Comparison of ENCODE assay signal across 17 mouse cellular contexts in the genomic region with DNA sequence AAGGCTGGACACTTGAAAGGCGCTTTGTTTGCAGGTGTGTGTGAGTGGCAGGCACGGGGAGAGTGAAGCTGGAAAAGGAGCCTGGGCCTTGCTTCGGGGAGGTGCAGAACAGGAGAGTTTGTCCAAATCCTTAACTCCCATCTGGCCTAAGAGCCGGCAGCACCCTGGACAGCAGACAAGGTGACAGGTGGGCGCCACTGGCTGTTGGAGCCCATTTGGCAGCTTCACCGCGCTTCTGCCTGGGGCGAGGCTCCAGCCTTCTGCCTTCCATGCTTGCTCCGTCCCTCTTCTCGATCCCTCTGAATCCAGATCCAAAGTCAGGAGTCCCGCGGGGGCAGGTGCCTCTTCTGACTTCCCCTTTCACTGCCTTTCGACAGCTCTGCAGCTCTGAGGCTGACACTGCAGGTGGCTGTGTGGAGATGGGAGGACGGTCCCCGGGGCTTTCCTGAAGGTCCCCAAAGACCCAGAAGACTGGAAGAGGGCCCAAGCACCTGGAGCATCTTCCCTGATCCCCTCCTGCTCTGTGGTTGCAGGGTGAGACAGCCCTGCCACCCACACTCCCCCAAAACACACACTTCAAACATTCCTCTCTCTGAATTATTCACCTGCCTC. TPM values are rescaled to one million over a fixed set of nuclear protein-coding genes. Genes with fewer than 3 reads are reported as not detected.
DNase-seq lines count a peak whose midpoint lies in the region; ATAC-seq and TF ChIP-seq lines count a peak whose summit lies in the region.
"Had no signal": no experiment of that assay in that cellular context is flagged by ENCODE, and none has a peak within 500 bp of the region (broad histone marks: within the 10 kb centered on the region; RNA-seq: fewer than 3 reads in every experiment).

No protein-coding gene starts in this region.

- H3K9ac ChIP-seq in intestine, embryonic 14.5 days (ENCODE audit: low read length): no peak overlapping the region
- H3K9ac ChIP-seq in intestine, embryonic 16.5 days (ENCODE audit: low read depth, low read length): no peak overlapping the region
- H3K9ac ChIP-seq in stomach, postnatal 0 days (ENCODE audit: low read length): no peak overlapping the region
- H3K9ac ChIP-seq: embryonic facial prominence, embryonic 12.5 days; kidney, embryonic 15.5 days; liver, embryonic 13.5 days; midbrain, embryonic 12.5 days had no signal

- H3K36me3 ChIP-seq in intestine, embryonic 14.5 days (ENCODE audit: control insufficient read depth, insufficient read depth, low read length): no peaks in the 10 kb centered on the region
- no peaks in the 10 kb centered on the region for H3K36me3 ChIP-seq in intestine, embryonic 16.5 days (ENCODE audit: control insufficient read depth, insufficient read depth, low read length)
- H3K36me3 ChIP-seq in embryonic facial prominence, embryonic 10.5 days (replicated peaks): no peaks in the 10 kb centered on the region
- H3K36me3 ChIP-seq in stomach, postnatal 0 days (ENCODE audit: control insufficient read depth, insufficient read depth, low read length): no peaks in the 10 kb centered on the region
- H3K36me3 ChIP-seq: embryonic facial prominence, embryonic 12.5 days; heart, embryonic 10.5 days; kidney, embryonic 15.5 days; liver, embryonic 13.5 days; midbrain, embryonic 12.5 days had no signal

- no peak overlapping the region for H3K4me2 ChIP-seq in intestine, embryonic 14.5 days (ENCODE audit: low read length)
- no peak overlapping the region for H3K4me2 ChIP-seq in intestine, embryonic 16.5 days (ENCODE audit: low read depth, low read length)
- H3K4me2 ChIP-seq in stomach, postnatal 0 days (replicated peaks; ENCODE audit: low read depth): no peak overlapping the region
- H3K4me2 ChIP-seq: embryonic facial prominence, embryonic 12.5 days; kidney, embryonic 15.5 days; liver, embryonic 13.5 days; midbrain, embryonic 12.5 days had no signal

- peaks cover 98% of the 10 kb centered on the region for H3K27me3 ChIP-seq in intestine, embryonic 14.5 days (replicated peaks; ENCODE audit: control insufficient read depth, insufficient read depth, low read length)
- peaks cover 81% of the 10 kb centered on the region for H3K27me3 ChIP-seq in intestine, embryonic 16.5 days (replicated peaks; ENCODE audit: control insufficient read depth, insufficient read depth, low read length)
- H3K27me3 ChIP-seq in embryonic facial prominence, embryonic 10.5 days (replicated peaks; ENCODE audit: low read depth, poor library complexity, severe bottlenecking): peaks cover 100% of the 10 kb centered on the region
- peaks cover 19% of the 10 kb centered on the region for H3K27me3 ChIP-seq in stomach, postnatal 0 days (ENCODE audit: control insufficient read depth, insufficient read depth, low read length)

- 8% methylated on average over 15 of the region's 15 CpGs for WGBS in intestine, embryonic 14.5 days
- 12% methylated on average over 15 of the region's 15 CpGs for WGBS in intestine, embryonic 16.5 days
- WGBS in embryonic facial prominence, embryonic 10.5 days: 11% methylated on average over 15 of the region's 15 CpGs
- 9% methylated on average over 15 of the region's 15 CpGs for WGBS in stomach, postnatal 0 days

- TF ChIP-seq EP300 in stomach, postnatal 0 days (optimal IDR thresholded peaks at IDR 0.05): no peak

- H3K4me3 ChIP-seq in intestine, embryonic 14.5 days (ENCODE audit: low read depth, low read length): no peak overlapping the region
- H3K4me3 ChIP-seq in intestine, embryonic 16.5 days (ENCODE audit: low read length): no peak overlapping the region
- no peak overlapping the region for H3K4me3 ChIP-seq in embryonic facial prominence, embryonic 10.5 days
- H3K4me3 ChIP-seq in stomach, postnatal 0 days (ENCODE audit: low read depth, low read length): no peak overlapping the region
- H3K4me3 ChIP-seq: embryonic facial prominence, embryonic 12.5 days; heart, embryonic 10.5 days; kidney, embryonic 15.5 days; liver, embryonic 13.5 days; midbrain, embryonic 12.5 days had no signal

- no peak for ATAC-seq in intestine, embryonic 14.5 days (replicated peaks; ENCODE audit: low FRiP score, low TSS enrichment, low read depth)
- ATAC-seq in intestine, embryonic 16.5 days: no peak
- no peak for ATAC-seq in stomach, postnatal 0 days (ENCODE audit: low FRiP score, low TSS enrichment)
- ATAC-seq: hindbrain, postnatal 0 days had no signal

- no peak overlapping the region for H3K27ac ChIP-seq in intestine, embryonic 14.5 days (ENCODE audit: low read depth)
- no peak overlapping the region for H3K27ac ChIP-seq in intestine, embryonic 16.5 days (ENCODE audit: low read length)
- H3K27ac ChIP-seq in embryonic facial prominence, embryonic 10.5 days (replicated peaks): no peak overlapping the region
- no peak overlapping the region for H3K27ac ChIP-seq in stomach, postnatal 0 days (replicated peaks)
- H3K27ac ChIP-seq: embryonic facial prominence, embryonic 12.5 days; heart, embryonic 10.5 days; hindbrain, postnatal 0 days; kidney, embryonic 15.5 days; liver, embryonic 13.5 days; midbrain, embryonic 12.5 days had no signal

- H3K9me3 ChIP-seq in intestine, embryonic 14.5 days (ENCODE audit: control insufficient read depth, low read length): no peaks in the 10 kb centered on the region
- H3K9me3 ChIP-seq in intestine, embryonic 16.5 days (ENCODE audit: control insufficient read depth, low read length): no peaks in the 10 kb centered on the region; the same call in 1 of the 2 replicates
- H3K9me3 ChIP-seq in embryonic facial prominence, embryonic 10.5 days: no peaks in the 10 kb centered on the region
- no peaks in the 10 kb centered on the region for H3K9me3 ChIP-seq in stomach, postnatal 0 days (ENCODE audit: control insufficient read depth, low read length)
- H3K9me3 ChIP-seq: embryonic facial prominence, embryonic 12.5 days; heart, embryonic 10.5 days; kidney, embryonic 15.5 days; liver, embryonic 13.5 days; midbrain, embryonic 12.5 days had no signal

- DNase-seq in intestine, embryonic 14.5 days (ENCODE audit: low spot score): peak; percentile 66
- DNase-seq in thymus, postnatal 4 days: peak; percentile 34
- no peak for DNase-seq in thymus, postnatal 0 days (ENCODE audit: low spot score)
- peak; percentile 65 for DNase-seq in embryonic facial prominence, embryonic 10.5 days (ENCODE audit: low spot score)
- DNase-seq in stomach, postnatal 0 days (ENCODE audit: low spot score): peak; percentile 35
- no peak for DNase-seq in natural killer cell, adult 2 months (ENCODE audit: low spot score in 2 of 2)
- no peak for DNase-seq in spleen, adult 12 weeks (ENCODE audit: low spot score)
- DNase-seq: cerebellum, adult 11-12 months; gastrocnemius, postnatal 36 days; liver, embryonic 13.5 days; lung, postnatal 36 days had no signal

- no peak for TF ChIP-seq CTCF in stomach, postnatal 0 days (IDR thresholded peaks at IDR 0.05; ENCODE audit: low read depth)

- 0 out of 2 replicates have a peak, but pooled peaks cover 3% of the 10 kb centered on the region for H3K4me1 ChIP-seq in intestine, embryonic 14.5 days (replicated peaks; ENCODE audit: control insufficient read depth, insufficient read depth, low read length)
- peaks cover 6% of the 10 kb centered on the region; the same call in 1 of the 2 replicates for H3K4me1 ChIP-seq in intestine, embryonic 16.5 days (ENCODE audit: control insufficient read depth, insufficient read depth, low read length)
- H3K4me1 ChIP-seq in embryonic facial prominence, embryonic 10.5 days: peaks cover 41% of the 10 kb centered on the region
- H3K4me1 ChIP-seq in stomach, postnatal 0 days (replicated peaks; ENCODE audit: control insufficient read depth, insufficient read depth): no peaks in the 10 kb centered on the region

RNA-seq across cellular contexts. Expression of a gene that starts 5.0 kb away (rescaled TPM):
- 0.11 and 0.12 TPM in 2 replicates for polyA plus RNA-seq in intestine, embryonic 14.5 days (2014; fragmentation: Nextera tagmentation; extraction: Ambion mirVana)
- polyA plus RNA-seq in intestine, embryonic 16.5 days (2015; fragmentation: Nextera tagmentation; extraction: Ambion mirVana): 0.40 and 0.50 TPM in 2 replicates
- 0.14 and 0.21 TPM in 2 replicates for polyA plus RNA-seq in thymus, postnatal 0 days (2015; fragmentation: Nextera tagmentation; extraction: Ambion mirVana)
- polyA plus RNA-seq in embryonic facial prominence, embryonic 10.5 days (2016; fragmentation: Nextera tagmentation; extraction: Ambion mirVana): 0.91 and 1.1 TPM in 2 replicates
- polyA plus RNA-seq in stomach, postnatal 0 days (2015; fragmentation: Nextera tagmentation; extraction: Ambion mirVana): 0.05 and 0.08 TPM in 2 replicates
- polyA plus RNA-seq: liver, embryonic 13.5 days had no signal

RNA-seq across cellular contexts. Expression of a gene that starts 48.0 kb away (rescaled TPM):
- polyA plus RNA-seq in intestine, embryonic 14.5 days (2014; fragmentation: Nextera tagmentation; extraction: Ambion mirVana): 50.5 and 52.4 TPM in 2 replicates
- polyA plus RNA-seq in intestine, embryonic 16.5 days (2015; fragmentation: Nextera tagmentation; extraction: Ambion mirVana): 135 and 154 TPM in 2 replicates
- 49.5 and 49.6 TPM in 2 replicates for polyA plus RNA-seq in thymus, postnatal 0 days (2015; fragmentation: Nextera tagmentation; extraction: Ambion mirVana)
- 59.2 and 64.6 TPM in 2 replicates for polyA plus RNA-seq in embryonic facial prominence, embryonic 10.5 days (2016; fragmentation: Nextera tagmentation; extraction: Ambion mirVana)
- polyA plus RNA-seq in stomach, postnatal 0 days (2015; fragmentation: Nextera tagmentation; extraction: Ambion mirVana): 38.5 and 39.3 TPM in 2 replicates

Comparison
In these comparisons a context has a peak if more than half of its experiments do, and no peak if none do; other contexts are left out.
1. DNase-seq: peak in intestine, embryonic 14.5 days (single experiment), thymus, postnatal 4 days (single experiment), embryonic facial prominence, embryonic 10.5 days (single experiment) and stomach, postnatal 0 days (single experiment); none in thymus, postnatal 0 days (single experiment), natural killer cell, adult 2 months (0 of 2) and spleen, adult 12 weeks (single experiment).